Mouse (Mus musculus) thymus, postnatal 10 days (tissue): Measurements from ENCODE around the gene Slc25a51.

Experiments used
- DNase-seq, 2 experiments: peaks; one replicate each; pipeline ENCODE4 v3.0.0; 2021; ENCODE audit warnings: low spot score in 2 of 2

The Slc25a51 gene

GRCm38 (mm10) chr4:45408427-45409132, at the start of gene Slc25a51:
Slc25a51 (minus strand) TSS chr4:45408766.
- peak; percentile 77 to 79 for DNase-seq

- no peak for DNase-seq
Measured at GRCm38 (mm10) chr4:45457543-45457942, 49.0 kb upstream of the Slc25a51 start.

GRCm38 (mm10) chr4:45455001-45455400, 46.4 kb upstream of the Slc25a51 start:
- no peak for DNase-seq

- no peak for DNase-seq
Measured at GRCm38 (mm10) chr4:45453271-45453851, 44.8 kb upstream of the Slc25a51 start.

- no peak for DNase-seq
Measured at GRCm38 (mm10) chr4:45452569-45453111, 44.1 kb upstream of the Slc25a51 start.

GRCm38 (mm10) chr4:45449012-45449411, 40.4 kb upstream of the Slc25a51 start:
- DNase-seq: no peak

GRCm38 (mm10) chr4:45448481-45448880, 39.9 kb upstream of the Slc25a51 start:
- DNase-seq: no peak

- DNase-seq: no peak
Measured at GRCm38 (mm10) chr4:45447196-45447595, 38.6 kb upstream of the Slc25a51 start.

GRCm38 (mm10) chr4:45445235-45445634, 36.7 kb upstream of the Slc25a51 start:
- no peak for DNase-seq

- no peak for DNase-seq
Measured at GRCm38 (mm10) chr4:45444813-45445212, 36.2 kb upstream of the Slc25a51 start.

- no peak for DNase-seq
Measured at GRCm38 (mm10) chr4:45443652-45444051, 35.1 kb upstream of the Slc25a51 start.

- DNase-seq: no peak
Measured at GRCm38 (mm10) chr4:45442237-45442636, 33.7 kb upstream of the Slc25a51 start.

- no peak for DNase-seq
Measured at GRCm38 (mm10) chr4:45441778-45442177, 33.2 kb upstream of the Slc25a51 start.

GRCm38 (mm10) chr4:45439281-45439680, 30.7 kb upstream of the Slc25a51 start:
- no peak for DNase-seq

- DNase-seq: no peak
Measured at GRCm38 (mm10) chr4:45437010-45437409, 28.4 kb upstream of the Slc25a51 start.

GRCm38 (mm10) chr4:45436383-45436913, 27.9 kb upstream of the Slc25a51 start:
- no peak for DNase-seq

- DNase-seq: no peak
Measured at GRCm38 (mm10) chr4:45435899-45436298, 27.3 kb upstream of the Slc25a51 start.

GRCm38 (mm10) chr4:45434681-45435080, 26.1 kb upstream of the Slc25a51 start:
- no peak for DNase-seq

- DNase-seq: no peak
Measured at GRCm38 (mm10) chr4:45434071-45434470, 25.5 kb upstream of the Slc25a51 start.

GRCm38 (mm10) chr4:45431806-45432205, 23.2 kb upstream of the Slc25a51 start:
- no peak for DNase-seq

GRCm38 (mm10) chr4:45431316-45431715, 22.8 kb upstream of the Slc25a51 start:
- DNase-seq: no peak

GRCm38 (mm10) chr4:45429451-45429850, 20.9 kb upstream of the Slc25a51 start:
- no peak for DNase-seq
